Mouse (Mus musculus) hindbrain, postnatal 0 days (tissue): Measurements from ENCODE around the gene Slc9a3r1. TPM values are rescaled to one million over a fixed set of nuclear protein-coding genes. Genes with fewer than 3 reads are reported as not detected.

ENCODE experiments used
- ATAC-seq: fragments of 200-750 bp; cut with Nextera tagmentation; 2 replicates; pipeline ENCODE4 v1.8.0; 2017; ENCODE audit warnings: mild to moderate bottlenecking, moderate TSS enrichment, moderate library complexity
- DNase-seq: peaks from one replicate; pipeline ENCODE4 v3.0.0-alpha.2; 2015; ENCODE audit warnings: low spot score
- H3K27ac ChIP-seq: fragments of 300-500 bp; sonication (generic); 2 replicates; pipeline ENCODE4 v1.5.1; 2014; ENCODE audit warnings: mild to moderate bottlenecking
- H3K27me3 ChIP-seq: fragments of 300-500 bp; sonication (generic); 2 replicates; pipeline ENCODE4 v1.6.1; 2014; ENCODE audit warnings: low read length, mixed read lengths; ENCODE audit not compliant: insufficient read depth
- H3K36me3 ChIP-seq: fragments of 300-500 bp; sonication (generic); 2 replicates; pipeline ENCODE4 v1.6.1; 2014; ENCODE audit warnings: low read length, mixed read lengths; ENCODE audit not compliant: insufficient read depth
- H3K4me1 ChIP-seq: fragments of 300-500 bp; sonication (generic); 2 replicates; pipeline ENCODE4 v1.6.1; 2014; ENCODE audit warnings: antibody characterized with exemption, low read length, mixed read lengths; ENCODE audit not compliant: insufficient read depth
- H3K4me2 ChIP-seq: fragments of 300-500 bp; sonication (generic); 2 replicates; pipeline ENCODE4 v1.6.1; 2014; ENCODE audit warnings: low read depth, mild to moderate bottlenecking, low read length, moderate library complexity, mixed read lengths
- H3K4me3 ChIP-seq: fragments of 300-500 bp; sonication (generic); 2 replicates; pipeline ENCODE4 v1.5.1; 2014; ENCODE audit warnings: low read length
- H3K9ac ChIP-seq: fragments of 300-500 bp; sonication (generic); replicated peaks from 2 replicates; pipeline ENCODE4 v1.6.1; 2014; ENCODE audit warnings: mild to moderate bottlenecking, low read length, moderate library complexity, mixed read lengths
- H3K9me3 ChIP-seq: fragments of 300-500 bp; sonication (generic); 2 replicates; pipeline ENCODE4 v1.6.1; 2016; ENCODE audit warnings: low read length, mixed read lengths
- CTCF ChIP-seq: IDR thresholded peaks from 2 replicates; pipeline ENCODE4 v1.5.1; 2016; ENCODE audit warnings: antibody characterized with exemption, control low read depth, low read depth
- WGBS: fragments of 180-500 bp; shearing (Covaris S2); extraction: QIAGEN DNeasy Blood & Tissue Kit; methylation state at CpG from one replicate; pipeline ENCODE4 v1.1.7; 2014; 5-methylcytosine and 5-hydroxymethylcytosine counted together
- polyA plus RNA-seq: library from polyadenylated mRNA; unstranded; fragments of >200 nt; fragmentation: Nextera tagmentation; extraction: Ambion mirVana; gene quantifications from 2 replicates; pipeline ENCODE4 v1.2.1, GENCODE M21; 2015
- total RNA-seq: library from RNA; depleted of rRNA; stranded (reverse); fragments of >200 nt; gene quantifications from 2 replicates; pipeline ENCODE4 v1.2.3, GENCODE M21; 2014

Gene Slc9a3r1
- total and polyA plus RNA-seq, 2 experiments from 2014 or later, result 72.6 to 91.8 TPM

DNA sequence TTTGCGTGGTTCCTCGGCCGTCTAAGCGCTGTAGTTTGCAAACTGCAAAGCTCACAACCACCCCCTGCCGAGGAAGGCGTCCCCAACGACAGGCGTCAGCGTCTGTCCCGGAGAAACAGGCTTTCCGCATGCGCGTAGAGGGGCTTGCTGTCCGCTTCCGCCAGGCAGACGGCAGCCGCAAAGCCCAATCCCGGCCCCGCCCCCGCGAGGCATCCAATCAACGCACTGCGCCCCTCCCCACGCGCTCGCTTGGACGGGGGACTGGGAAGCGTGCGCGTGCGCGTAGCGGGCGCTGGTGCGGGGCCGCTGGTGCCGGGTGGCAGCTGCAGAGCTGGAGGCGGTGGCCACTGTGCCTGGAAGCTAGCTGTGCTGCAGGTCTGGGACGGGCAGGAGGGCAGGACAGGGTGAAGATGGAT is 24.1 kb downstream of the Slc9a3r1 start, which contains the start of gene Tmem104:
Gene Tmem104, plus strand, starts transcription at position 264 of the 416 bp plus-strand sequence.
- Histone ChIP-seq H3K4me1 (peaks cover 9% of the 10 kb centered on the region; the same call in 1 of the 2 replicates), H3K9ac (peak within 1 kb of the TSS; percentile 68), H3K36me3 (no peaks in the 10 kb centered on the region), H3K27me3 (no peaks in the 10 kb centered on the region), H3K4me2 (peak within 1 kb of the TSS; percentile 92), H3K27ac (peak within 1 kb of the TSS; percentile 80), H3K9me3 (no peaks in the 10 kb centered on the region), H3K4me3 (peak within 1 kb of the TSS; percentile 67)
- TF ChIP-seq CTCF, result peak; percentile 27; the same call in 1 of the 2 replicates
- ATAC-seq (peak; percentile 94), DNase-seq (peak; percentile 100)
- whole genome bisulfite sequencing, result under 1% methylated on average over 38 of the region's 39 CpGs

- peak within 1 kb of the TSS; percentile 67 for H3K4me3 ChIP-seq
- DNase-seq (no peak), ATAC-seq (peak; percentile 28)
- no peaks in the 10 kb centered on the region for H3K36me3 ChIP-seq
- peak within 1 kb of the TSS; percentile 80 for H3K27ac ChIP-seq
- WGBS, result 7% methylated on average over 12 of the region's 12 CpGs
- H3K9me3 ChIP-seq, result no peaks in the 10 kb centered on the region
- H3K9ac ChIP-seq, result peak within 1 kb of the TSS; percentile 68
- TF ChIP-seq CTCF, result no peak
- peaks cover 9% of the 10 kb centered on the region; the same call in 1 of the 2 replicates for H3K4me1 ChIP-seq
- H3K27me3 ChIP-seq, result no peaks in the 10 kb centered on the region
- peak within 1 kb of the TSS; percentile 92 for H3K4me2 ChIP-seq
Observed at GRCm38 (mm10) chr11:115187693-115188092, 24.6 kb downstream of the Slc9a3r1 start, which contains the start of gene Nat9. Gene Nat9 (minus strand): TSS chr11:115187859.

DNA sequence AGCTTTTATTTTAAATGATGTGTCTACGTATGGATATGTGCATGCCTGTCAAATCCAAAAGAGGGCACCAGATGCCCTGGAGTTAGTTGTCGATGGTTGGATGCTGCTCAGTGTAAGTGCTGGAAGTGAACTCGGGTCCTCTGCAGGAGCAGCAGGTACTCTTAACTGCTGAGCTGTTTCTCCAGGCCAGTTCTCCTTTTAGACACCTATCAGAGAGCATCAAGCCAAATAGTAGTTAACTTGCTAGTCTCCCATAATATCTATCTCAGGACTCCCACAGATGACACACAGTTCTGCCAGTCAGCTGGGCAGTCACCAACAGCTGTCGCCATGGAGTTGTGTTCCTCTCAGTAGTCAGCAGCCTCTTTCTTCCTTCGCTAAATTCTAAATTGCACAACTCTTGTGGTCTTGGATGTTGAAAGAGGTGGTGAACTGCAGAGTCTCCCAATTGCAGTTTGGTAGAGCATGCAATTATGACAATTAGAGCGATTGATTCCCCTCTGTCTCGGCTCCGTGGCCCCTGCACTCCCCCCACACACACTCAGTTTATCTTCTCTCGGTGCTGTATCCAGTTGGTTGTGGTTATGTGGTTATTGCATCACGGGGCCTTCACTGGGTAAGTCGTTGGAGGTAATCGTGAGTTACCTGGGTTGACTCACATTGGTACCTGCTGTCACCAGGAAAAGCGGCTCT is 25.5 kb downstream of the Slc9a3r1 start:
- no peak overlapping the region for H3K4me3 ChIP-seq
- H3K4me2 ChIP-seq, result peak overlapping the region; percentile 92; the same call in 1 of the 2 replicates
- DNase-seq, result no peak
- TF ChIP-seq CTCF, result no peak
- peaks cover 9% of the 10 kb centered on the region; the same call in 1 of the 2 replicates for H3K4me1 ChIP-seq
- H3K27ac ChIP-seq, result no peak overlapping the region
- no peak for ATAC-seq
- no peaks in the 10 kb centered on the region for H3K36me3 ChIP-seq
- WGBS, result 86% methylated on average over 13 of the region's 13 CpGs
- H3K9ac ChIP-seq, result 0 out of 2 replicates have a peak overlapping the region, but pooled peaks have one; percentile 68
- H3K9me3 ChIP-seq, result no peaks in the 10 kb centered on the region
- H3K27me3 ChIP-seq, result no peaks in the 10 kb centered on the region

GRCm38 (mm10) chr11:115189304-115189703 is 26.2 kb downstream of the Slc9a3r1 start:
- H3K4me2 ChIP-seq, result no peak overlapping the region
- H3K9me3 ChIP-seq, result no peaks in the 10 kb centered on the region
- no peak overlapping the region for H3K4me3 ChIP-seq
- TF ChIP-seq CTCF, result no peak
- no peak overlapping the region for H3K27ac ChIP-seq
- no peaks in the 10 kb centered on the region for H3K27me3 ChIP-seq
- no peaks in the 10 kb centered on the region for H3K36me3 ChIP-seq
- no peak for ATAC-seq
- no peak overlapping the region for H3K9ac ChIP-seq
- 91% methylated on average over 6 of the region's 6 CpGs for WGBS
- H3K4me1 ChIP-seq, result peaks cover 9% of the 10 kb centered on the region; the same call in 1 of the 2 replicates
- DNase-seq, result no peak

GRCm38 (mm10) chr11:115192180-115192579 is 29.0 kb downstream of the Slc9a3r1 start:
- no peak overlapping the region for H3K9ac ChIP-seq
- no peak overlapping the region for H3K4me3 ChIP-seq
- no peaks in the 10 kb centered on the region for H3K27me3 ChIP-seq
- H3K27ac ChIP-seq, result no peak overlapping the region; the same call in 1 of the 2 replicates
- H3K36me3 ChIP-seq, result no peaks in the 10 kb centered on the region
- peaks cover 5% of the 10 kb centered on the region; the same call in 1 of the 2 replicates for H3K4me1 ChIP-seq
- H3K4me2 ChIP-seq, result no peak overlapping the region
- no peak for TF ChIP-seq CTCF
- H3K9me3 ChIP-seq, result no peaks in the 10 kb centered on the region
- ATAC-seq (no peak), DNase-seq (no peak)
- WGBS, result 72% methylated on average over 9 of the region's 9 CpGs

GRCm38 (mm10) chr11:115194693-115195092 is 31.6 kb downstream of the Slc9a3r1 start:
- no peaks in the 10 kb centered on the region for H3K4me1 ChIP-seq
- no peak overlapping the region for H3K9ac ChIP-seq
- DNase-seq (no peak), ATAC-seq (no peak)
- H3K4me3 ChIP-seq, result no peak overlapping the region
- no peak overlapping the region for H3K4me2 ChIP-seq
- H3K9me3 ChIP-seq, result no peaks in the 10 kb centered on the region
- TF ChIP-seq CTCF, result no peak
- H3K27me3 ChIP-seq, result no peaks in the 10 kb centered on the region
- H3K36me3 ChIP-seq, result 0 out of 2 replicates have a peak, but pooled peaks cover 12% of the 10 kb centered on the region
- H3K27ac ChIP-seq, result no peak overlapping the region
- WGBS, result 90% methylated on average over 6 of the region's 6 CpGs

- WGBS, result 90% methylated on average over 5 of the region's 5 CpGs
- no peak for TF ChIP-seq CTCF
- Histone ChIP-seq H3K27ac (no peak overlapping the region), H3K9me3 (no peaks in the 10 kb centered on the region), H3K9ac (no peak overlapping the region), H3K27me3 (no peaks in the 10 kb centered on the region), H3K4me3 (no peak overlapping the region), H3K4me2 (no peak overlapping the region), H3K36me3 (peaks cover 14% of the 10 kb centered on the region; the same call in 1 of the 2 replicates), H3K4me1 (no peaks in the 10 kb centered on the region)
- DNase-seq, result no peak
- no peak for ATAC-seq
Observed at GRCm38 (mm10) chr11:115195933-115196332, 32.8 kb downstream of the Slc9a3r1 start.
